Mouse (Mus musculus) heart, embryonic 12.5 days (tissue): Measurements from ENCODE around the gene Utp14a. TPM values are rescaled to one million over a fixed set of nuclear protein-coding genes. Genes with fewer than 3 reads are reported as not detected.

ENCODE experiments used
- ATAC-seq: fragments of 200-750 bp; cut with Nextera tagmentation; 2 replicates; pipeline ENCODE4 v1.8.0; 2017; ENCODE audit warnings: moderate TSS enrichment, moderate library complexity; ENCODE audit not compliant: insufficient number of reproducible peaks, low FRiP score
- H3K27ac ChIP-seq: fragments of 300-500 bp; sonication (generic); 2 replicates; pipeline ENCODE4 v1.5.1; 2016; ENCODE audit warnings: mild to moderate bottlenecking, moderate library complexity; ENCODE audit not compliant: poor library complexity, severe bottlenecking
- H3K27me3 ChIP-seq: fragments of 300-500 bp; sonication (generic); replicated peaks from 2 replicates; pipeline ENCODE4 v1.6.1; 2016; ENCODE audit warnings: mild to moderate bottlenecking, moderate library complexity
- H3K36me3 ChIP-seq: fragments of 300-500 bp; sonication (generic); 2 replicates; pipeline ENCODE4 v1.6.1; 2016; ENCODE audit warnings: mild to moderate bottlenecking, moderate library complexity
- H3K4me1 ChIP-seq: fragments of 300-500 bp; sonication (generic); replicated peaks from 2 replicates; pipeline ENCODE4 v1.6.1; 2016; ENCODE audit warnings: mild to moderate bottlenecking
- H3K4me2 ChIP-seq: fragments of 300-500 bp; sonication (generic); 2 replicates; pipeline ENCODE4 v1.6.1; 2016; ENCODE audit warnings: mild to moderate bottlenecking, moderate library complexity
- H3K4me3 ChIP-seq: fragments of 300-500 bp; sonication (generic); 2 replicates; pipeline ENCODE4 v1.5.1; 2016; ENCODE audit warnings: mild to moderate bottlenecking
- H3K9ac ChIP-seq: fragments of 300-500 bp; sonication (generic); 2 replicates; pipeline ENCODE4 v1.6.1; 2016; ENCODE audit warnings: mild to moderate bottlenecking, moderate library complexity
- H3K9me3 ChIP-seq: fragments of 300-500 bp; sonication (generic); replicated peaks from 2 replicates; pipeline ENCODE4 v1.6.1; 2016; ENCODE audit warnings: mild to moderate bottlenecking, moderate library complexity
- WGBS: fragments of 180-500 bp; shearing (Covaris S2); methylation state at CpG from one replicate; pipeline ENCODE4 v1.1.7; 2016; 5-methylcytosine and 5-hydroxymethylcytosine counted together
- polyA plus RNA-seq: library from polyadenylated mRNA; unstranded; fragments of >200 nt; fragmentation: Nextera tagmentation; extraction: Ambion mirVana; gene quantifications from 2 replicates; pipeline ENCODE4 v1.2.1, GENCODE M21; 2016

The Utp14a gene
- polyA plus RNA-seq, 1 experiment from 2014 or later, result 9.1 TPM

- no peak overlapping the region for H3K9ac ChIP-seq
- no peak overlapping the region for H3K4me2 ChIP-seq
- no peaks in the 10 kb centered on the region for H3K36me3 ChIP-seq
- H3K4me1 ChIP-seq, result peaks cover 8% of the 10 kb centered on the region; the same call in 1 of the 2 replicates
- H3K27me3 ChIP-seq, result peaks cover 16% of the 10 kb centered on the region
- no peak overlapping the region for H3K4me3 ChIP-seq
- no peak for ATAC-seq
- no peaks in the 10 kb centered on the region for H3K9me3 ChIP-seq
- 65% methylated on average over 5 of the region's 5 CpGs for WGBS
- no peak overlapping the region for H3K27ac ChIP-seq
These were observed 55.1 kb downstream of the Utp14a start for GRCm38 (mm10) chrX:48311727-48312126.

GRCm38 (mm10) chrX:48314530-48315079, 57.9 kb downstream of the Utp14a start:
- Histone ChIP-seq H3K9me3 (no peaks in the 10 kb centered on the region), H3K27me3 (peaks cover 21% of the 10 kb centered on the region), H3K9ac (peak overlapping the region; percentile 63), H3K4me1 (peaks cover 11% of the 10 kb centered on the region; the same call in 1 of the 2 replicates), H3K27ac (0 out of 2 replicates have a peak overlapping the region, but pooled peaks have one; percentile 49), H3K36me3 (no peaks in the 10 kb centered on the region), H3K4me2 (peak overlapping the region; percentile 77), H3K4me3 (peak overlapping the region; percentile 51)
- WGBS, result 16% methylated on average over 30 of the region's 33 CpGs
- peak; percentile 89 for ATAC-seq

GRCm38 (mm10) chrX:48317444-48317843, 60.8 kb downstream of the Utp14a start:
- Histone ChIP-seq H3K4me3 (no peak overlapping the region), H3K9ac (no peak overlapping the region), H3K36me3 (no peaks in the 10 kb centered on the region), H3K27ac (no peak overlapping the region), H3K4me2 (no peak overlapping the region), H3K4me1 (0 out of 2 replicates have a peak, but pooled peaks cover 3% of the 10 kb centered on the region), H3K9me3 (no peaks in the 10 kb centered on the region), H3K27me3 (peaks cover 20% of the 10 kb centered on the region)
- 46% methylated on average over 3 of the region's 3 CpGs for WGBS
- ATAC-seq, result no peak

- Histone ChIP-seq H3K9me3 (no peaks in the 10 kb centered on the region), H3K36me3 (no peaks in the 10 kb centered on the region), H3K27ac (no peak overlapping the region), H3K4me2 (no peak overlapping the region), H3K9ac (no peak overlapping the region), H3K4me1 (0 out of 2 replicates have a peak, but pooled peaks cover 3% of the 10 kb centered on the region), H3K4me3 (no peak overlapping the region), H3K27me3 (peaks cover 20% of the 10 kb centered on the region)
- no peak for ATAC-seq
- 27% methylated on average over 9 of the region's 9 CpGs for WGBS
These were observed 61.5 kb downstream of the Utp14a start for GRCm38 (mm10) chrX:48318194-48318593.

Other genes with a start within 250 kb of the Utp14a start
- 2.1 and 2.3 TPM in 2 replicates for gene Apln, start 222.0 kb upstream of the Utp14a start, polyA plus RNA-seq
- gene Xpnpep2, start 148.1 kb upstream of the Utp14a start, polyA plus RNA-seq, result 0.15 and 0.41 TPM in 2 replicates
- gene Sash3, start 110.4 kb upstream of the Utp14a start, polyA plus RNA-seq, result 0.84 and 0.96 TPM in 2 replicates
- gene Zdhhc9, start 48.0 kb upstream of the Utp14a start, polyA plus RNA-seq, result 2.6 and 3.9 TPM in 2 replicates
- gene Bcorl1, start 84.5 kb downstream of the Utp14a start, polyA plus RNA-seq, result 4.6 and 5.9 TPM in 2 replicates
- gene Elf4, start 206.3 kb downstream of the Utp14a start, polyA plus RNA-seq, result 17.0 and 18.7 TPM in 2 replicates